Mouse (Mus musculus): ENCODE measurements at regions not wholly inside any gene's neighbourhood (a gene's known extent, or its start where the extent isn't known, plus 50 kb on each side); places are given as distances from the start of the nearest gene placed in this dataset.

- H3K4me2 ChIP-seq (ENCODE audit: low read length) = peak overlapping the region; percentile 14; the same call in 1 of the 2 replicates
- H3K4me1 ChIP-seq (ENCODE audit: control insufficient read depth in 2 of 2, insufficient read depth in 2 of 2, low read length in 2 of 2) = 0 out of 4 replicates have a peak, but pooled peaks cover 0 to 2% of the 10 kb centered on the region in 2 experiments
- no peak overlapping the region for H3K9ac ChIP-seq (ENCODE audit: low read length)
- ATAC-seq (ENCODE audit: insufficient number of reproducible peaks, insufficient read depth, low FRiP score, low read depth) = no peak
- no peaks in the 10 kb centered on the region for H3K27me3 ChIP-seq (ENCODE audit: control insufficient read depth, insufficient read depth, low read length)
- H3K27ac ChIP-seq (replicated peaks in 1 of 2; ENCODE audit: control insufficient read depth in 1 of 2, insufficient read depth in 1 of 2, low read depth in 2 of 2, low read length in 2 of 2) = no peak overlapping the region
- H3K36me3 ChIP-seq (ENCODE audit: control insufficient read depth, insufficient read depth, low read length) = no peaks in the 10 kb centered on the region
- no peaks in the 10 kb centered on the region for H3K9me3 ChIP-seq (ENCODE audit: control insufficient read depth, low read length)
- no peak overlapping the region for H3K4me3 ChIP-seq (ENCODE audit: control insufficient read depth in 1 of 2, insufficient read depth in 1 of 2, low read depth in 1 of 2, low read length in 2 of 2)
- 18% methylated on average over 9 of the region's 9 CpGs for WGBS
Measured at GRCm38 (mm10) chr10:21746713-21747112, 135.3 kb upstream of the Sgk1 start.

- 69% methylated on average over 6 of the region's 6 CpGs for WGBS
- H3K4me3 ChIP-seq (ENCODE audit: control insufficient read depth in 1 of 2, insufficient read depth in 1 of 2, low read depth in 1 of 2, low read length in 2 of 2) = no peak overlapping the region
- H3K9ac ChIP-seq (ENCODE audit: low read length) = no peak overlapping the region
- H3K9me3 ChIP-seq (ENCODE audit: control insufficient read depth, low read length) = no peaks in the 10 kb centered on the region
- no peaks in the 10 kb centered on the region for H3K27me3 ChIP-seq (ENCODE audit: control insufficient read depth, insufficient read depth, low read length)
- 0 out of 4 replicates have a peak, but pooled peaks cover 0 to 2% of the 10 kb centered on the region in 2 experiments for H3K4me1 ChIP-seq (ENCODE audit: control insufficient read depth in 2 of 2, insufficient read depth in 2 of 2, low read length in 2 of 2)
- no peak for ATAC-seq (ENCODE audit: insufficient number of reproducible peaks, insufficient read depth, low FRiP score, low read depth)
- no peak overlapping the region for H3K4me2 ChIP-seq (ENCODE audit: low read length)
- H3K27ac ChIP-seq (replicated peaks in 1 of 2; ENCODE audit: control insufficient read depth in 1 of 2, insufficient read depth in 1 of 2, low read depth in 2 of 2, low read length in 2 of 2) = no peak overlapping the region
- H3K36me3 ChIP-seq (ENCODE audit: control insufficient read depth, insufficient read depth, low read length) = no peaks in the 10 kb centered on the region
Measured at GRCm38 (mm10) chr10:21751326-21751725, 130.7 kb upstream of the Sgk1 start.

GRCm38 (mm10) chr10:21752392-21752791 lies 129.6 kb upstream of the Sgk1 start:
- no peak for ATAC-seq (ENCODE audit: insufficient number of reproducible peaks, insufficient read depth, low FRiP score, low read depth)
- H3K4me1 ChIP-seq (ENCODE audit: control insufficient read depth in 2 of 2, insufficient read depth in 2 of 2, low read length in 2 of 2) = no peaks in the 10 kb centered on the region
- 64% methylated on average over 3 of the region's 3 CpGs for WGBS

GRCm38 (mm10) chr10:21754763-21755548 lies 127.0 kb upstream of the Sgk1 start:
- Histone ChIP-seq H3K4me3 (ENCODE audit: control insufficient read depth in 1 of 2, insufficient read depth in 1 of 2, low read depth in 1 of 2, low read length in 2 of 2) (no peak overlapping the region), H3K27me3 (ENCODE audit: control insufficient read depth, insufficient read depth, low read length) (no peaks in the 10 kb centered on the region), H3K9ac (ENCODE audit: low read length) (no peak overlapping the region), H3K4me2 (ENCODE audit: low read length) (no peak overlapping the region), H3K9me3 (ENCODE audit: control insufficient read depth, low read length) (no peaks in the 10 kb centered on the region), H3K36me3 (ENCODE audit: control insufficient read depth, insufficient read depth, low read length) (no peaks in the 10 kb centered on the region), H3K27ac (replicated peaks in 1 of 2; ENCODE audit: control insufficient read depth in 1 of 2, insufficient read depth in 1 of 2, low read depth in 2 of 2, low read length in 2 of 2) (no peak overlapping the region), H3K4me1 (ENCODE audit: control insufficient read depth in 2 of 2, insufficient read depth in 2 of 2, low read length in 2 of 2) (no peaks in the 10 kb centered on the region)
- 70% methylated on average over 12 of the region's 12 CpGs for WGBS
- ATAC-seq (ENCODE audit: insufficient number of reproducible peaks, insufficient read depth, low FRiP score, low read depth) = no peak

More at GRCm38 (mm10) chr10:21752392-21752791, 129.6 kb upstream of the Sgk1 start:
- no peaks in the 10 kb centered on the region for H3K36me3 ChIP-seq (ENCODE audit: control insufficient read depth, insufficient read depth, low read length)
- no peak overlapping the region for H3K4me3 ChIP-seq (ENCODE audit: control insufficient read depth in 1 of 2, insufficient read depth in 1 of 2, low read depth in 1 of 2, low read length in 2 of 2)
- H3K27ac ChIP-seq (replicated peaks in 1 of 2; ENCODE audit: control insufficient read depth in 1 of 2, insufficient read depth in 1 of 2, low read depth in 2 of 2, low read length in 2 of 2) = no peak overlapping the region
- no peaks in the 10 kb centered on the region for H3K9me3 ChIP-seq (ENCODE audit: control insufficient read depth, low read length)
- H3K27me3 ChIP-seq (ENCODE audit: control insufficient read depth, insufficient read depth, low read length) = no peaks in the 10 kb centered on the region
- no peak overlapping the region for H3K4me2 ChIP-seq (ENCODE audit: low read length)
- no peak overlapping the region for H3K9ac ChIP-seq (ENCODE audit: low read length)

GRCm38 (mm10) chr10:21755717-21756116 lies 126.3 kb upstream of the Sgk1 start:
- Histone ChIP-seq H3K9ac (ENCODE audit: low read length) (no peak overlapping the region), H3K4me1 (ENCODE audit: control insufficient read depth in 2 of 2, insufficient read depth in 2 of 2, low read length in 2 of 2) (no peaks in the 10 kb centered on the region), H3K9me3 (ENCODE audit: control insufficient read depth, low read length) (no peaks in the 10 kb centered on the region), H3K27me3 (ENCODE audit: control insufficient read depth, insufficient read depth, low read length) (no peaks in the 10 kb centered on the region), H3K4me3 (ENCODE audit: control insufficient read depth in 1 of 2, insufficient read depth in 1 of 2, low read depth in 1 of 2, low read length in 2 of 2) (no peak overlapping the region), H3K27ac (replicated peaks in 1 of 2; ENCODE audit: control insufficient read depth in 1 of 2, insufficient read depth in 1 of 2, low read depth in 2 of 2, low read length in 2 of 2) (no peak overlapping the region), H3K4me2 (ENCODE audit: low read length) (no peak overlapping the region), H3K36me3 (ENCODE audit: control insufficient read depth, insufficient read depth, low read length) (no peaks in the 10 kb centered on the region)
- 90% methylated on average over 4 of the region's 4 CpGs for whole genome bisulfite sequencing
- ATAC-seq (ENCODE audit: insufficient number of reproducible peaks, insufficient read depth, low FRiP score, low read depth) = no peak

- H3K27me3 ChIP-seq (ENCODE audit: control insufficient read depth, insufficient read depth, low read length) = no peaks in the 10 kb centered on the region
- H3K4me3 ChIP-seq (ENCODE audit: control insufficient read depth in 1 of 2, insufficient read depth in 1 of 2, low read depth in 1 of 2, low read length in 2 of 2) = no peak overlapping the region
- H3K9me3 ChIP-seq (ENCODE audit: control insufficient read depth, low read length) = no peaks in the 10 kb centered on the region
- no peak overlapping the region for H3K9ac ChIP-seq (ENCODE audit: low read length)
- H3K36me3 ChIP-seq (ENCODE audit: control insufficient read depth, insufficient read depth, low read length) = no peaks in the 10 kb centered on the region
- no peak for ATAC-seq (ENCODE audit: insufficient number of reproducible peaks, insufficient read depth, low FRiP score, low read depth)
- WGBS = 87% methylated on average over 7 of the region's 7 CpGs
- no peak overlapping the region for H3K27ac ChIP-seq (replicated peaks in 1 of 2; ENCODE audit: control insufficient read depth in 1 of 2, insufficient read depth in 1 of 2, low read depth in 2 of 2, low read length in 2 of 2)
- H3K4me1 ChIP-seq (ENCODE audit: control insufficient read depth in 2 of 2, insufficient read depth in 2 of 2, low read length in 2 of 2) = no peaks in the 10 kb centered on the region
- no peak overlapping the region for H3K4me2 ChIP-seq (ENCODE audit: low read length)
Measured at GRCm38 (mm10) chr10:21756811-21757210, 125.2 kb upstream of the Sgk1 start.

GRCm38 (mm10) chr10:21758122-21758521 lies 123.9 kb upstream of the Sgk1 start:
- 77% methylated on average over 6 of the region's 6 CpGs for WGBS
- no peaks in the 10 kb centered on the region for H3K4me1 ChIP-seq (ENCODE audit: control insufficient read depth in 2 of 2, insufficient read depth in 2 of 2, low read length in 2 of 2)
- H3K4me2 ChIP-seq (ENCODE audit: low read length) = no peak overlapping the region
- no peak overlapping the region for H3K4me3 ChIP-seq (ENCODE audit: control insufficient read depth in 1 of 2, insufficient read depth in 1 of 2, low read depth in 1 of 2, low read length in 2 of 2)
- H3K9me3 ChIP-seq (ENCODE audit: control insufficient read depth, low read length) = no peaks in the 10 kb centered on the region
- no peak for ATAC-seq (ENCODE audit: insufficient number of reproducible peaks, insufficient read depth, low FRiP score, low read depth)
- H3K27me3 ChIP-seq (ENCODE audit: control insufficient read depth, insufficient read depth, low read length) = no peaks in the 10 kb centered on the region
- no peaks in the 10 kb centered on the region for H3K36me3 ChIP-seq (ENCODE audit: control insufficient read depth, insufficient read depth, low read length)
- H3K27ac ChIP-seq (replicated peaks in 1 of 2; ENCODE audit: control insufficient read depth in 1 of 2, insufficient read depth in 1 of 2, low read depth in 2 of 2, low read length in 2 of 2) = no peak overlapping the region
- no peak overlapping the region for H3K9ac ChIP-seq (ENCODE audit: low read length)

GRCm38 (mm10) chr10:21762516-21762915 lies 119.5 kb upstream of the Sgk1 start:
- Histone ChIP-seq H3K27ac (replicated peaks in 1 of 2; ENCODE audit: control insufficient read depth in 1 of 2, insufficient read depth in 1 of 2, low read depth in 2 of 2, low read length in 2 of 2) (no peak overlapping the region), H3K36me3 (ENCODE audit: control insufficient read depth, insufficient read depth, low read length) (no peaks in the 10 kb centered on the region), H3K9ac (ENCODE audit: low read length) (no peak overlapping the region), H3K4me2 (ENCODE audit: low read length) (no peak overlapping the region), H3K4me3 (ENCODE audit: control insufficient read depth in 1 of 2, insufficient read depth in 1 of 2, low read depth in 1 of 2, low read length in 2 of 2) (no peak overlapping the region), H3K9me3 (ENCODE audit: control insufficient read depth, low read length) (no peaks in the 10 kb centered on the region), H3K27me3 (ENCODE audit: control insufficient read depth, insufficient read depth, low read length) (no peaks in the 10 kb centered on the region), H3K4me1 (ENCODE audit: control insufficient read depth in 2 of 2, insufficient read depth in 2 of 2, low read length in 2 of 2) (no peaks in the 10 kb centered on the region)
- 85% methylated on average over 5 of the region's 5 CpGs for whole genome bisulfite sequencing
- no peak for ATAC-seq (ENCODE audit: insufficient number of reproducible peaks, insufficient read depth, low FRiP score, low read depth)
